Mouse (Mus musculus) liver, embryonic 14 days (tissue): ENCODE results near the gene Gm813. TPM values are rescaled to one million over a fixed set of nuclear protein-coding genes. Genes with fewer than 3 reads are reported as not detected.

Experiments
- polyA plus RNA-seq: library from polyadenylated mRNA; depleted of rRNA; stranded (reverse); fragments of >200 nt; gene quantifications from 2 replicates; pipeline ENCODE4 v1.2.3, GENCODE M21; 2012; rRNA removed

Gene Gm813
- not detected in 2 replicates for polyA plus RNA-seq

GRCm38 (mm10) chr16:58616878-58617277, at the start of gene Gm813:
Gene Gm813 (minus strand): TSS chr16:58616978.

GRCm38 (mm10) chr16:58638689-58639175, 22.0 kb upstream of the Gm813 start, which contains the start of gene E330017A01Rik:
Gene E330017A01Rik (minus strand): TSS chr16:58638739.

Other genes with a start within 250 kb of the Gm813 start
- gene Dcbld2, start 208.5 kb downstream of the Gm813 start, polyA plus RNA-seq: 2.7 and 3.0 TPM in 2 replicates
- gene St3gal6, start 92.7 kb downstream of the Gm813 start, polyA plus RNA-seq: 9.8 and 10.5 TPM in 2 replicates
- not detected in 2 replicates for gene E330017A01Rik, start 21.8 kb upstream of the Gm813 start, polyA plus RNA-seq
- 263 and 298 TPM in 2 replicates for gene Cpox, start 53.3 kb upstream of the Gm813 start, polyA plus RNA-seq
- gene Gpr15, start 102.1 kb upstream of the Gm813 start, polyA plus RNA-seq: 0.06 and 0.07 TPM in 2 replicates
- 15.4 and 17.2 TPM in 2 replicates for gene Cldnd1, start 110.9 kb upstream of the Gm813 start, polyA plus RNA-seq
- not detected in 2 replicates for gene Olfr172, start 146.2 kb upstream of the Gm813 start, polyA plus RNA-seq
- not detected in 2 replicates for gene Olfr173, start 183.3 kb upstream of the Gm813 start, polyA plus RNA-seq
- gene Olfr175-ps1, start 209.8 kb upstream of the Gm813 start, polyA plus RNA-seq: not detected in 2 replicates